8 mouse cellular contexts compared by ENCODE assay signal in genomic region chr2:154651363-154651762, GRCm38 (mm10). TPM values are rescaled to one million over a fixed set of nuclear protein-coding genes. Genes with fewer than 3 reads are reported as not detected.
DNase-seq lines count a peak whose midpoint lies in the region; ATAC-seq lines count a peak whose summit lies in the region.

TSS of gene Chmp4b (plus strand) at chr2:154651705.

- 66% methylated on average over 8 of the region's 8 CpGs for WGBS in forebrain, embryonic 15.5 days
- 54% methylated on average over 8 of the region's 8 CpGs for WGBS in hindbrain, embryonic 12.5 days
- WGBS in midbrain, embryonic 10.5 days: 61% methylated on average over 8 of the region's 8 CpGs

- intact Hi-C loops in left cerebral cortex, postnatal 14 days (cut with DNase I): no loop called here

- H3K27ac ChIP-seq in forebrain, embryonic 15.5 days (replicated peaks): no peak within 1 kb of the TSS
- no peak within 1 kb of the TSS for H3K27ac ChIP-seq in hindbrain, embryonic 12.5 days
- no peak within 1 kb of the TSS for H3K27ac ChIP-seq in midbrain, embryonic 10.5 days (replicated peaks)

- H3K4me1 ChIP-seq in forebrain, embryonic 15.5 days: peaks cover 5% of the 10 kb centered on the region
- H3K4me1 ChIP-seq in hindbrain, embryonic 12.5 days: no peaks in the 10 kb centered on the region
- peaks cover 15% of the 10 kb centered on the region for H3K4me1 ChIP-seq in midbrain, embryonic 10.5 days

- no peak within 1 kb of the TSS for H3K9ac ChIP-seq in forebrain, embryonic 15.5 days (replicated peaks)
- no peak within 1 kb of the TSS for H3K9ac ChIP-seq in hindbrain, embryonic 12.5 days

- H3K4me2 ChIP-seq in forebrain, embryonic 15.5 days (replicated peaks): no peak within 1 kb of the TSS
- no peak within 1 kb of the TSS for H3K4me2 ChIP-seq in hindbrain, embryonic 12.5 days (replicated peaks)

- no peak for ATAC-seq in forebrain, embryonic 15.5 days (replicated peaks)
- no peak for ATAC-seq in hindbrain, embryonic 12.5 days (ENCODE audit: low FRiP score)

- H3K27me3 ChIP-seq in forebrain, embryonic 15.5 days: no peaks in the 10 kb centered on the region
- no peaks in the 10 kb centered on the region for H3K27me3 ChIP-seq in hindbrain, embryonic 12.5 days
- no peaks in the 10 kb centered on the region for H3K27me3 ChIP-seq in midbrain, embryonic 10.5 days (ENCODE audit: low read depth, poor library complexity, severe bottlenecking)

- peaks cover 3% of the 10 kb centered on the region; the same call in 1 of the 2 replicates for H3K36me3 ChIP-seq in forebrain, embryonic 15.5 days
- H3K36me3 ChIP-seq in hindbrain, embryonic 12.5 days: no peaks in the 10 kb centered on the region
- H3K36me3 ChIP-seq in midbrain, embryonic 10.5 days: 0 out of 2 replicates have a peak, but pooled peaks cover 3% of the 10 kb centered on the region

- H3K4me3 ChIP-seq in forebrain, embryonic 15.5 days: no peak within 1 kb of the TSS
- no peak within 1 kb of the TSS for H3K4me3 ChIP-seq in hindbrain, embryonic 12.5 days
- H3K4me3 ChIP-seq in midbrain, embryonic 10.5 days: no peak within 1 kb of the TSS

- no peaks in the 10 kb centered on the region for H3K9me3 ChIP-seq in forebrain, embryonic 15.5 days
- H3K9me3 ChIP-seq in hindbrain, embryonic 12.5 days (replicated peaks): no peaks in the 10 kb centered on the region
- no peaks in the 10 kb centered on the region for H3K9me3 ChIP-seq in midbrain, embryonic 10.5 days (replicated peaks)

- no peak for DNase-seq in thymus, postnatal 0 days (ENCODE audit: low spot score)
- no peak for DNase-seq in thymus, postnatal 4 days
- DNase-seq in left cerebral cortex, postnatal 14 days (ENCODE audit: low spot score in 2 of 2): no peak
- DNase-seq in midbrain, embryonic 10.5 days (ENCODE audit: low spot score): no peak
- no peak for DNase-seq in spleen, adult 12 weeks (ENCODE audit: low spot score)
- DNase-seq in retina, embryonic 14.5 days (ENCODE audit: low spot score): no peak

RNA-seq across cellular contexts. Expression of gene Chmp4b, which starts in this region (rescaled TPM):
- polyA plus RNA-seq in thymus, postnatal 0 days (2015; fragmentation: Nextera tagmentation; extraction: Ambion mirVana): 30.1 and 35.4 TPM in 2 replicates
- 23.9 and 25.0 TPM in 2 replicates for polyA plus RNA-seq in forebrain, embryonic 15.5 days (2015; fragmentation: Nextera tagmentation; extraction: Ambion mirVana)
- polyA plus RNA-seq in hindbrain, embryonic 12.5 days (2016; fragmentation: Nextera tagmentation; extraction: Ambion mirVana): 26.6 and 28.4 TPM in 2 replicates
- 100 to 1,000 TPM; 207 to 208 TPM for total RNA-seq in left cerebral cortex, postnatal 14 days (2021)
- polyA plus RNA-seq in midbrain, embryonic 10.5 days (2016; fragmentation: Nextera tagmentation; extraction: Ambion mirVana): 13.1 and 13.8 TPM in 2 replicates
